Mouse (Mus musculus): ENCODE measurements at regions not wholly inside any gene's neighbourhood (a gene's known extent, or its start where the extent isn't known, plus 50 kb on each side); places are given as distances from the start of the nearest gene placed in this dataset.
A peak's percentile ranks its signal among the peaks of the same experiment; 100 is the strongest.

GRCm38 (mm10) chr11:64738948-64739347, 239.9 kb upstream of the Elac2 start:
- no peak overlapping the region for H3K4me2 ChIP-seq (ENCODE audit: low read depth, severe bottlenecking)
- 7% methylated on average over 7 of the region's 7 CpGs for WGBS
- no peaks in the 10 kb centered on the region for H3K9me3 ChIP-seq (ENCODE audit: control insufficient read depth, low read length)
- ATAC-seq (ENCODE audit: insufficient number of reproducible peaks, low FRiP score, low TSS enrichment, low read depth) (no peak), DNase-seq (ENCODE audit: low spot score) (peak; percentile 53)
- H3K27ac ChIP-seq (replicated peaks; ENCODE audit: low read depth, low read length): no peak overlapping the region
- H3K27me3 ChIP-seq (ENCODE audit: control insufficient read depth, insufficient read depth, low read length): no peaks in the 10 kb centered on the region
- H3K4me1 ChIP-seq (ENCODE audit: control insufficient read depth, insufficient read depth, low read length): peaks cover 7% of the 10 kb centered on the region
- H3K4me3 ChIP-seq (ENCODE audit: low read depth, low read length): no peak overlapping the region
- H3K9ac ChIP-seq (ENCODE audit: low read length): no peak overlapping the region
- no peaks in the 10 kb centered on the region for H3K36me3 ChIP-seq (ENCODE audit: control insufficient read depth, insufficient read depth, low read length)

GRCm38 (mm10) chr11:64743753-64744152, 235.1 kb upstream of the Elac2 start:
- WGBS: 73% methylated on average over 4 of the region's 4 CpGs
- ATAC-seq (ENCODE audit: insufficient number of reproducible peaks, low FRiP score, low TSS enrichment, low read depth): no peak
- Histone ChIP-seq H3K4me2 (ENCODE audit: low read depth, severe bottlenecking) (no peak overlapping the region), H3K27ac (replicated peaks; ENCODE audit: low read depth, low read length) (no peak overlapping the region), H3K4me3 (ENCODE audit: low read depth, low read length) (no peak overlapping the region), H3K36me3 (ENCODE audit: control insufficient read depth, insufficient read depth, low read length) (no peaks in the 10 kb centered on the region), H3K4me1 (ENCODE audit: control insufficient read depth, insufficient read depth, low read length) (peaks cover 9% of the 10 kb centered on the region), H3K9ac (ENCODE audit: low read length) (no peak overlapping the region), H3K27me3 (ENCODE audit: control insufficient read depth, insufficient read depth, low read length) (no peaks in the 10 kb centered on the region), H3K9me3 (ENCODE audit: control insufficient read depth, low read length) (no peaks in the 10 kb centered on the region)
- no peak for DNase-seq (ENCODE audit: low spot score)

GRCm38 (mm10) chr11:64746146-64746545, 232.7 kb upstream of the Elac2 start:
- Histone ChIP-seq H3K4me3 (ENCODE audit: low read depth, low read length) (no peak overlapping the region), H3K27me3 (ENCODE audit: control insufficient read depth, insufficient read depth, low read length) (no peaks in the 10 kb centered on the region), H3K27ac (replicated peaks; ENCODE audit: low read depth, low read length) (no peak overlapping the region), H3K36me3 (ENCODE audit: control insufficient read depth, insufficient read depth, low read length) (no peaks in the 10 kb centered on the region), H3K9me3 (ENCODE audit: control insufficient read depth, low read length) (no peaks in the 10 kb centered on the region), H3K4me1 (ENCODE audit: control insufficient read depth, insufficient read depth, low read length) (peaks cover 3% of the 10 kb centered on the region; the same call in 1 of the 2 replicates), H3K4me2 (ENCODE audit: low read depth, severe bottlenecking) (no peak overlapping the region), H3K9ac (ENCODE audit: low read length) (no peak overlapping the region)
- 40% methylated on average over 6 of the region's 6 CpGs for WGBS
- no peak for ATAC-seq (ENCODE audit: insufficient number of reproducible peaks, low FRiP score, low TSS enrichment, low read depth)
- DNase-seq (ENCODE audit: low spot score): peak; percentile 52

GRCm38 (mm10) chr11:64749976-64750375, 228.9 kb upstream of the Elac2 start:
- H3K27me3 ChIP-seq (ENCODE audit: control insufficient read depth, insufficient read depth, low read length): no peaks in the 10 kb centered on the region
- ATAC-seq (ENCODE audit: insufficient number of reproducible peaks, low FRiP score, low TSS enrichment, low read depth) (no peak), DNase-seq (ENCODE audit: low spot score) (peak; percentile 46)
- H3K4me2 ChIP-seq (ENCODE audit: low read depth, severe bottlenecking): no peak overlapping the region
- peaks cover 3% of the 10 kb centered on the region for H3K4me1 ChIP-seq (ENCODE audit: control insufficient read depth, insufficient read depth, low read length)
- WGBS: 14% methylated on average over 9 of the region's 9 CpGs
- no peak overlapping the region for H3K27ac ChIP-seq (replicated peaks; ENCODE audit: low read depth, low read length)
- H3K4me3 ChIP-seq (ENCODE audit: low read depth, low read length): no peak overlapping the region
- no peaks in the 10 kb centered on the region for H3K9me3 ChIP-seq (ENCODE audit: control insufficient read depth, low read length)
- H3K9ac ChIP-seq (ENCODE audit: low read length): no peak overlapping the region
- H3K36me3 ChIP-seq (ENCODE audit: control insufficient read depth, insufficient read depth, low read length): no peaks in the 10 kb centered on the region

GRCm38 (mm10) chr11:64752299-64752698, 226.5 kb upstream of the Elac2 start:
- ATAC-seq (ENCODE audit: insufficient number of reproducible peaks, low FRiP score, low TSS enrichment, low read depth) (no peak), DNase-seq (ENCODE audit: low spot score) (no peak)
- Histone ChIP-seq H3K4me2 (ENCODE audit: low read depth, severe bottlenecking) (no peak overlapping the region), H3K9ac (ENCODE audit: low read length) (no peak overlapping the region), H3K36me3 (ENCODE audit: control insufficient read depth, insufficient read depth, low read length) (no peaks in the 10 kb centered on the region), H3K4me3 (ENCODE audit: low read depth, low read length) (no peak overlapping the region), H3K4me1 (ENCODE audit: control insufficient read depth, insufficient read depth, low read length) (no peaks in the 10 kb centered on the region; the same call in 1 of the 2 replicates), H3K27ac (replicated peaks; ENCODE audit: low read depth, low read length) (no peak overlapping the region), H3K27me3 (ENCODE audit: control insufficient read depth, insufficient read depth, low read length) (no peaks in the 10 kb centered on the region), H3K9me3 (ENCODE audit: control insufficient read depth, low read length) (no peaks in the 10 kb centered on the region)
- WGBS: 65% methylated on average over 3 of the region's 3 CpGs

- no peak overlapping the region for H3K4me2 ChIP-seq (ENCODE audit: low read depth, severe bottlenecking)
- H3K36me3 ChIP-seq (ENCODE audit: control insufficient read depth, insufficient read depth, low read length): no peaks in the 10 kb centered on the region
- 73% methylated on average over 7 of the region's 7 CpGs for WGBS
- ATAC-seq (ENCODE audit: insufficient number of reproducible peaks, low FRiP score, low TSS enrichment, low read depth) (no peak), DNase-seq (ENCODE audit: low spot score) (no peak)
- H3K4me1 ChIP-seq (ENCODE audit: control insufficient read depth, insufficient read depth, low read length): no peaks in the 10 kb centered on the region; the same call in 1 of the 2 replicates
- no peak overlapping the region for H3K4me3 ChIP-seq (ENCODE audit: low read depth, low read length)
- H3K27me3 ChIP-seq (ENCODE audit: control insufficient read depth, insufficient read depth, low read length): no peaks in the 10 kb centered on the region
- H3K9me3 ChIP-seq (ENCODE audit: control insufficient read depth, low read length): no peaks in the 10 kb centered on the region
- no peak overlapping the region for H3K27ac ChIP-seq (replicated peaks; ENCODE audit: low read depth, low read length)
- H3K9ac ChIP-seq (ENCODE audit: low read length): no peak overlapping the region
These were observed 226.0 kb upstream of the Elac2 start for GRCm38 (mm10) chr11:64752816-64753215.

GRCm38 (mm10) chr11:64754076-64754475, 224.8 kb upstream of the Elac2 start:
- H3K9ac ChIP-seq (ENCODE audit: low read length): no peak overlapping the region
- 35% methylated on average over 5 of the region's 5 CpGs for WGBS
- ATAC-seq (ENCODE audit: insufficient number of reproducible peaks, low FRiP score, low TSS enrichment, low read depth) (no peak), DNase-seq (ENCODE audit: low spot score) (no peak)
- no peaks in the 10 kb centered on the region for H3K27me3 ChIP-seq (ENCODE audit: control insufficient read depth, insufficient read depth, low read length)
- no peak overlapping the region for H3K4me2 ChIP-seq (ENCODE audit: low read depth, severe bottlenecking)
- H3K4me1 ChIP-seq (ENCODE audit: control insufficient read depth, insufficient read depth, low read length): no peaks in the 10 kb centered on the region; the same call in 1 of the 2 replicates
- no peak overlapping the region for H3K4me3 ChIP-seq (ENCODE audit: low read depth, low read length)
- H3K36me3 ChIP-seq (ENCODE audit: control insufficient read depth, insufficient read depth, low read length): no peaks in the 10 kb centered on the region
- H3K27ac ChIP-seq (replicated peaks; ENCODE audit: low read depth, low read length): no peak overlapping the region
- no peaks in the 10 kb centered on the region for H3K9me3 ChIP-seq (ENCODE audit: control insufficient read depth, low read length)

GRCm38 (mm10) chr11:64755563-64755962, 223.3 kb upstream of the Elac2 start:
- no peak overlapping the region for H3K27ac ChIP-seq (replicated peaks; ENCODE audit: low read depth, low read length)
- no peak for ATAC-seq (ENCODE audit: insufficient number of reproducible peaks, low FRiP score, low TSS enrichment, low read depth)
- no peaks in the 10 kb centered on the region for H3K9me3 ChIP-seq (ENCODE audit: control insufficient read depth, low read length)
- no peaks in the 10 kb centered on the region for H3K27me3 ChIP-seq (ENCODE audit: control insufficient read depth, insufficient read depth, low read length)
- H3K4me3 ChIP-seq (ENCODE audit: low read depth, low read length): no peak overlapping the region
- H3K4me1 ChIP-seq (ENCODE audit: control insufficient read depth, insufficient read depth, low read length): no peaks in the 10 kb centered on the region; the same call in 1 of the 2 replicates
- H3K4me2 ChIP-seq (ENCODE audit: low read depth, severe bottlenecking): no peak overlapping the region
- no peak for DNase-seq (ENCODE audit: low spot score)
- H3K9ac ChIP-seq (ENCODE audit: low read length): no peak overlapping the region
- 85% methylated on average over 1 of the region's 1 CpGs for WGBS
- H3K36me3 ChIP-seq (ENCODE audit: control insufficient read depth, insufficient read depth, low read length): no peaks in the 10 kb centered on the region

- Histone ChIP-seq H3K4me2 (ENCODE audit: low read depth, severe bottlenecking) (no peak overlapping the region), H3K9me3 (ENCODE audit: control insufficient read depth, low read length) (no peaks in the 10 kb centered on the region), H3K4me3 (ENCODE audit: low read depth, low read length) (no peak overlapping the region), H3K9ac (ENCODE audit: low read length) (no peak overlapping the region), H3K27ac (replicated peaks; ENCODE audit: low read depth, low read length) (no peak overlapping the region), H3K27me3 (ENCODE audit: control insufficient read depth, insufficient read depth, low read length) (no peaks in the 10 kb centered on the region), H3K36me3 (ENCODE audit: control insufficient read depth, insufficient read depth, low read length) (no peaks in the 10 kb centered on the region), H3K4me1 (ENCODE audit: control insufficient read depth, insufficient read depth, low read length) (peaks cover 5% of the 10 kb centered on the region; the same call in 1 of the 2 replicates)
- WGBS: 91% methylated on average over 3 of the region's 3 CpGs
- ATAC-seq (ENCODE audit: insufficient number of reproducible peaks, low FRiP score, low TSS enrichment, low read depth): no peak
- no peak for DNase-seq (ENCODE audit: low spot score)
These were observed 218.2 kb upstream of the Elac2 start for GRCm38 (mm10) chr11:64760626-64761025.
